Mouse (Mus musculus): ENCODE measurements at regions not wholly inside any gene's neighbourhood (a gene's known extent, or its start where the extent isn't known, plus 50 kb on each side); places are given as distances from the start of the nearest gene placed in this dataset.

DNA sequence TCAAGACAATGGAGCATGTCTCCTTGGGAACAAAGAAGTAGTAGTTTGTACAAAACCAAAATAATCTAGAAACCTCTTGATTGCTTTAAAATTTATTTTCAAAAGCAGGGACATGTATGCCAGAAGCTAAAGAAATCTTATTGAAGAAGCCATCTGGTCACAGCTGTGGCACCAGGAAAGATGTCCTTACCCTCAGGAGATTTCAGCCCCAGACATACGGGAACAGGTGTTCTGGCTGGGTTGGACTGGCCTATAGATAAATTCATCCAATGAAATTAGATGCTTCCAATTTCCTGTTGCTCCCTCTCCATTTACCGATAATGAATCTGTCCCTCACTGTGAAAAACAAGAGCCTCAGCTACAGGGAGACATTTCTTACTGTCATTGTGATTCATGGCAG lies 366.5 kb downstream of the Epm2a start:
- in situ Hi-C loops (cut with MboI; ENCODE audit: low sequenced_read_pairs in 2 of 2, unreplicated experiment in 2 of 2), result no loop called here
- TF ChIP-seq MAFK (IDR thresholded peaks at IDR 0.05; ENCODE audit: insufficient read depth, low read depth, low read length) (no peak), HCFC1 (IDR thresholded peaks at IDR 0.05; ENCODE audit: borderline replicate concordance, insufficient read depth, low read length) (no peak), ZC3H11A (IDR thresholded peaks at IDR 0.05; ENCODE audit: borderline replicate concordance, low read depth, low read length) (no peak), ZNF384 (IDR thresholded peaks at IDR 0.05; ENCODE audit: low read depth, low read length) (no peak), CHD2 (IDR thresholded peaks at IDR 0.05; ENCODE audit: low read depth, low read length) (no peak)
- DNase-seq (ENCODE audit: low read depth, low spot score), result no peak
- no peak overlapping the region for H3K27ac ChIP-seq (ENCODE audit: insufficient read depth, low read depth, low read length, poor library complexity, severe bottlenecking)
- no peaks in the 10 kb centered on the region for H3K4me1 ChIP-seq (ENCODE audit: control insufficient read depth in 2 of 2, insufficient read depth in 2 of 2, low read length in 2 of 2, poor library complexity in 1 of 2)
- no peak overlapping the region for H3K9ac ChIP-seq (ENCODE audit: insufficient read depth, low read depth, low read length, poor library complexity, severe bottlenecking)
- no peaks in the 10 kb centered on the region for H3K36me3 ChIP-seq (ENCODE audit: control insufficient read depth, insufficient read depth, low read length, poor library complexity, severe bottlenecking)
- H3K9me3 ChIP-seq (ENCODE audit: control insufficient read depth, insufficient read depth, low read depth, low read length), result no peaks in the 10 kb centered on the region
- no peak overlapping the region for H3K4me3 ChIP-seq (ENCODE audit: insufficient read depth in 1 of 2, low read depth in 1 of 2, low read length in 2 of 2, poor library complexity in 1 of 2, severe bottlenecking in 1 of 2)

DNA sequence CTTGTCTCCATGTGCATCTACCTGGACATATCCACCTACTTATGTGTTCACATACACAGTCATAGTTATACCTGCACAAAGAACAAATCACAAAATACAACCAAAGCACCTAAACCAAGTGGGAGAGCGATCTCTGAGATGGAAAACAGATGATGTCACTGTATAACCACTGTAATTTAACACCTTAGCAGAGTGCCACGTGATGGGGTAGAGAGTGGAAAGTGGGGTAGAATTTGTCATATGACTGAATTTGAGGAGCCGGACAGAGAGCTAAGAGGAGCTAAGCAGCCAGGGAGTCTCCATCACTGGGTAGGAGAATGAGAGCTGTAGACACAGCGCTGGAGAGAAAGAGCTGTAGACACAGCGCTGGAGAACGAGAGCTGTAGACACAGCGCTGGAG lies 381.6 kb downstream of the Epm2a start:
- H3K9ac ChIP-seq (ENCODE audit: insufficient read depth, low read depth, low read length, poor library complexity, severe bottlenecking), result no peak overlapping the region
- DNase-seq (ENCODE audit: low read depth, low spot score), result no peak
- TF ChIP-seq CHD2 (IDR thresholded peaks at IDR 0.05; ENCODE audit: low read depth, low read length) (no peak), ZNF384 (IDR thresholded peaks at IDR 0.05; ENCODE audit: low read depth, low read length) (no peak), ZC3H11A (IDR thresholded peaks at IDR 0.05; ENCODE audit: borderline replicate concordance, low read depth, low read length) (no peak), MAFK (IDR thresholded peaks at IDR 0.05; ENCODE audit: insufficient read depth, low read depth, low read length) (no peak), HCFC1 (IDR thresholded peaks at IDR 0.05; ENCODE audit: borderline replicate concordance, insufficient read depth, low read length) (no peak)
- H3K36me3 ChIP-seq (ENCODE audit: control insufficient read depth, insufficient read depth, low read length, poor library complexity, severe bottlenecking), result no peaks in the 10 kb centered on the region
- no peaks in the 10 kb centered on the region for H3K9me3 ChIP-seq (ENCODE audit: control insufficient read depth, insufficient read depth, low read depth, low read length)
- H3K4me3 ChIP-seq (ENCODE audit: insufficient read depth in 1 of 2, low read depth in 1 of 2, low read length in 2 of 2, poor library complexity in 1 of 2, severe bottlenecking in 1 of 2), result no peak overlapping the region
- no peak overlapping the region for H3K27ac ChIP-seq (ENCODE audit: insufficient read depth, low read depth, low read length, poor library complexity, severe bottlenecking)
- no peaks in the 10 kb centered on the region for H3K4me1 ChIP-seq (ENCODE audit: control insufficient read depth in 2 of 2, insufficient read depth in 2 of 2, low read length in 2 of 2, poor library complexity in 1 of 2)
- in situ Hi-C loops (cut with MboI; ENCODE audit: low sequenced_read_pairs in 2 of 2, unreplicated experiment in 2 of 2), result no loop called here

DNA sequence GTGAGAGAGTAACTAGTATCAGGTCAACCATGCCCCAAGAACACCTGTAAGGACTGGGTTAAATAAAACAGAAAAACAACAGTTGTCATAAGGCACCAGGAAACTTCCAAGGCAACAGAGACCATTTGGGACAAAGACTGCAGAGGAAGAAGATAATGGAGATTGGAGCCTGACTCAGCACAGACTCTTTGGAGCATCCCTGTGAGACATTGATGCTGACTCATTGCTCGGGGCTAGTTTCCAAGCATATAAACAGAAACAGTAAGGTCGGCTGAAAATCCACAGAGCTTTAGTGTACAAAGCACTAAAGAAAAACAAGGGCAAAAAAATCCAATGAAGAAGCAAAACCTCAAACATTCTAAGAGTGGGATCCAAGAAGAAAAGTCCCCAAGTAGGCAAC lies 386.3 kb downstream of the Epm2a start:
- H3K4me1 ChIP-seq (ENCODE audit: control insufficient read depth in 2 of 2, insufficient read depth in 2 of 2, low read length in 2 of 2, poor library complexity in 1 of 2), result no peaks in the 10 kb centered on the region
- H3K4me3 ChIP-seq (ENCODE audit: insufficient read depth in 1 of 2, low read depth in 1 of 2, low read length in 2 of 2, poor library complexity in 1 of 2, severe bottlenecking in 1 of 2), result no peak overlapping the region
- in situ Hi-C loops (cut with MboI; ENCODE audit: low sequenced_read_pairs in 2 of 2, unreplicated experiment in 2 of 2), result no loop called here
- H3K36me3 ChIP-seq (ENCODE audit: control insufficient read depth, insufficient read depth, low read length, poor library complexity, severe bottlenecking), result no peaks in the 10 kb centered on the region
- no peak for DNase-seq (ENCODE audit: low read depth, low spot score)
- no peaks in the 10 kb centered on the region for H3K9me3 ChIP-seq (ENCODE audit: control insufficient read depth, insufficient read depth, low read depth, low read length)
- H3K9ac ChIP-seq (ENCODE audit: insufficient read depth, low read depth, low read length, poor library complexity, severe bottlenecking), result no peak overlapping the region
- no peak for TF ChIP-seq CHD2 (IDR thresholded peaks at IDR 0.05; ENCODE audit: low read depth, low read length)
- no peak for TF ChIP-seq MAFK (IDR thresholded peaks at IDR 0.05; ENCODE audit: insufficient read depth, low read depth, low read length)
- TF ChIP-seq HCFC1 (IDR thresholded peaks at IDR 0.05; ENCODE audit: borderline replicate concordance, insufficient read depth, low read length), result no peak
- no peak for TF ChIP-seq ZNF384 (IDR thresholded peaks at IDR 0.05; ENCODE audit: low read depth, low read length)
- no peak for TF ChIP-seq ZC3H11A (IDR thresholded peaks at IDR 0.05; ENCODE audit: borderline replicate concordance, low read depth, low read length)
- H3K27ac ChIP-seq (ENCODE audit: insufficient read depth, low read depth, low read length, poor library complexity, severe bottlenecking), result no peak overlapping the region

DNA sequence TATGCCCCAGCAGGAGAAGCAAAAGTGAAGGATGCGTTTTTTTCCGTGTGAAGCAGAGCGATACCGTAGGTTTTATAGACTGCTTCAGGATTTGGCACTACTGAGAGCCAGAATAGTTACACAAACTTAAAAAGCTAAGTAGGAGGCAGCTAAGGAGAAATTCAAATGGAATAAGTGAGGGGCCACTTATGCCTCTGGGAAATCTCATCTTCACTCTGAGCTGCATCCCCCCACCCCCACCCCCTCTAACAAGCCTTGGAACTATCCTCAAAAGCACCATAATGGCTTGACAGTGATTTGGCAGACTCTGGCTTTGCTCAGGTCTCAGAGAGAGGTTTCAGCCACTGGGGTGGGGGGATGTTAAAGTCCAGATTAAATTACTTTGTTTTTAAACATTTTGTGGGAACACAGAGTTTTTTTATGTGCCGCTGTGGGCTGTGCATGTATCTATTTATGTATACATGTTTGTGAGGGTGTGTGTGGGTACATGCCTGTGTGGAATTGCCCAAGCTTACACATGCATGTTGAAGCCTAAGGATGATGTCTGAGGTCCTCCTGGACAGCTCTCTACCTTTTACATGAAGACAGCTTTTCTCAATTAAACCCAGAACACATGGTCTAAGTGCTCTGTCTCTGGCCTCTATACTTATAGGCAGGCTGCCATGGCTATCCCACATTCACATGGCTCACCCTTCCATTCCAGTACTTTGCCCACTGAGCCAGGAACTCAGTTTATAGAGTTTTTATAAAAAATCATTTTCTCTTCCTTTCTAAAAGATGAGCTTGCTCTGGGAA lies 396.6 kb downstream of the Epm2a start:
- no peaks in the 10 kb centered on the region for H3K36me3 ChIP-seq (ENCODE audit: control insufficient read depth, insufficient read depth, low read length, poor library complexity, severe bottlenecking)
- no peak overlapping the region for H3K27ac ChIP-seq (ENCODE audit: insufficient read depth, low read depth, low read length, poor library complexity, severe bottlenecking)
- TF ChIP-seq ZNF384 (IDR thresholded peaks at IDR 0.05; ENCODE audit: low read depth, low read length) (no peak), MAFK (IDR thresholded peaks at IDR 0.05; ENCODE audit: insufficient read depth, low read depth, low read length) (no peak), CHD2 (IDR thresholded peaks at IDR 0.05; ENCODE audit: low read depth, low read length) (no peak), ZC3H11A (IDR thresholded peaks at IDR 0.05; ENCODE audit: borderline replicate concordance, low read depth, low read length) (no peak), HCFC1 (IDR thresholded peaks at IDR 0.05; ENCODE audit: borderline replicate concordance, insufficient read depth, low read length) (no peak)
- H3K4me3 ChIP-seq (ENCODE audit: insufficient read depth in 1 of 2, low read depth in 1 of 2, low read length in 2 of 2, poor library complexity in 1 of 2, severe bottlenecking in 1 of 2), result no peak overlapping the region
- H3K9ac ChIP-seq (ENCODE audit: insufficient read depth, low read depth, low read length, poor library complexity, severe bottlenecking), result no peak overlapping the region
- H3K4me1 ChIP-seq (ENCODE audit: control insufficient read depth in 2 of 2, insufficient read depth in 2 of 2, low read length in 2 of 2, poor library complexity in 1 of 2), result no peaks in the 10 kb centered on the region
- in situ Hi-C loops (cut with MboI; ENCODE audit: low sequenced_read_pairs in 2 of 2, unreplicated experiment in 2 of 2), result no loop called here
- DNase-seq (ENCODE audit: low read depth, low spot score), result no peak
- H3K9me3 ChIP-seq (ENCODE audit: control insufficient read depth, insufficient read depth, low read depth, low read length), result no peaks in the 10 kb centered on the region

Measured in ES-E14 (cell line).